Mouse (Mus musculus) forebrain, postnatal 0 days (tissue): ENCODE results near the gene Fam196b. TPM values are rescaled to one million over a fixed set of nuclear protein-coding genes. Genes with fewer than 3 reads are reported as not detected.
A peak's percentile ranks its signal among the peaks of the same experiment; 100 is the strongest.

Experiments
- ATAC-seq: fragments of 200-750 bp; cut with Nextera tagmentation; 2 replicates; pipeline ENCODE4 v1.8.0; 2017; ENCODE audit warnings: mild to moderate bottlenecking, moderate library complexity
- DNase-seq: peaks from one replicate; pipeline ENCODE4 v3.0.0-alpha.2; 2015
- H3K27ac ChIP-seq: fragments of 300-500 bp; sonication (generic); 2 replicates; pipeline ENCODE4 v1.5.1; 2014; ENCODE audit warnings: low read depth, mild to moderate bottlenecking, antibody characterized with exemption, low read length, moderate library complexity, mixed read lengths
- H3K27me3 ChIP-seq: fragments of 300-500 bp; sonication (generic); 2 replicates; pipeline ENCODE4 v1.6.1; 2014; ENCODE audit warnings: mild to moderate bottlenecking, low read length, mixed read lengths; ENCODE audit not compliant: insufficient read depth
- H3K36me3 ChIP-seq: fragments of 300-500 bp; sonication (generic); 2 replicates; pipeline ENCODE4 v1.6.1; 2014; ENCODE audit warnings: mild to moderate bottlenecking, moderate library complexity; ENCODE audit not compliant: insufficient read depth
- H3K4me1 ChIP-seq: fragments of 300-500 bp; sonication (generic); 2 replicates; pipeline ENCODE4 v1.6.1; 2014; ENCODE audit warnings: antibody characterized with exemption; ENCODE audit not compliant: insufficient read depth
- H3K4me2 ChIP-seq: fragments of 300-500 bp; sonication (generic); 2 replicates; pipeline ENCODE4 v1.6.1; 2014; ENCODE audit warnings: low read depth, mild to moderate bottlenecking, moderate library complexity
- H3K4me3 ChIP-seq: fragments of 300-500 bp; sonication (generic); 2 replicates; pipeline ENCODE4 v1.5.1; 2014; ENCODE audit warnings: low read depth, low read length, mixed read lengths
- H3K9ac ChIP-seq: fragments of 300-500 bp; sonication (generic); 2 replicates; pipeline ENCODE4 v1.6.1; 2014; ENCODE audit warnings: mild to moderate bottlenecking
- H3K9me3 ChIP-seq: fragments of 300-500 bp; sonication (generic); 2 replicates; pipeline ENCODE4 v1.6.1; 2016; ENCODE audit warnings: low read length
- CTCF ChIP-seq: sonication (generic); IDR thresholded peaks from 2 replicates; pipeline ENCODE4 v1.5.1; 2016; ENCODE audit warnings: antibody characterized with exemption, control low read depth, low read depth
- WGBS: fragments of 180-500 bp; shearing (Covaris S2); extraction: QIAGEN DNeasy Blood & Tissue Kit; methylation state at CpG from one replicate; pipeline ENCODE4 v1.1.7; 2014; 5-methylcytosine and 5-hydroxymethylcytosine counted together
- polyA plus RNA-seq: library from polyadenylated mRNA; unstranded; fragments of >200 nt; fragmentation: Nextera tagmentation; extraction: Ambion mirVana; gene quantifications from 2 replicates; pipeline ENCODE4 v1.2.1, GENCODE M21; 2015
- total RNA-seq: library from RNA; depleted of rRNA; stranded (reverse); fragments of >200 nt; gene quantifications from 2 replicates; pipeline ENCODE4 v1.2.3, GENCODE M21; 2014

Gene Fam196b
- total and polyA plus RNA-seq, 2 experiments from 2014 or later = 1.5 to 5.0 TPM

- Histone ChIP-seq H3K9ac (no peak overlapping the region), H3K4me3 (no peak overlapping the region), H3K4me2 (no peak overlapping the region), H3K9me3 (no peaks in the 10 kb centered on the region), H3K4me1 (no peaks in the 10 kb centered on the region), H3K27me3 (no peaks in the 10 kb centered on the region), H3K36me3 (no peaks in the 10 kb centered on the region), H3K27ac (no peak overlapping the region)
- no peak for ATAC-seq
- DNase-seq = no peak
- TF ChIP-seq CTCF = no peak
- whole genome bisulfite sequencing = 95% methylated on average over 3 of the region's 3 CpGs
Measured at GRCm38 (mm10) chr11:34308731-34309130, 5.9 kb upstream of the Fam196b start.

- no peaks in the 10 kb centered on the region for H3K27me3 ChIP-seq
- no peak overlapping the region for H3K27ac ChIP-seq
- DNase-seq (no peak), ATAC-seq (no peak)
- 59% methylated on average over 2 of the region's 2 CpGs for WGBS
- no peak overlapping the region for H3K9ac ChIP-seq
- H3K4me3 ChIP-seq = no peak overlapping the region
- H3K4me1 ChIP-seq = no peaks in the 10 kb centered on the region
- no peaks in the 10 kb centered on the region for H3K36me3 ChIP-seq
- TF ChIP-seq CTCF = no peak
- H3K9me3 ChIP-seq = no peaks in the 10 kb centered on the region
- H3K4me2 ChIP-seq = no peak overlapping the region
Measured at GRCm38 (mm10) chr11:34309360-34309759, 5.3 kb upstream of the Fam196b start.

GRCm38 (mm10) chr11:34311717-34312116 lies 2.9 kb upstream of the Fam196b start:
- Histone ChIP-seq H3K27me3 (no peaks in the 10 kb centered on the region), H3K4me1 (0 out of 2 replicates have a peak, but pooled peaks cover 5% of the 10 kb centered on the region), H3K9ac (no peak overlapping the region), H3K27ac (no peak overlapping the region), H3K9me3 (no peaks in the 10 kb centered on the region), H3K4me2 (no peak overlapping the region), H3K36me3 (no peaks in the 10 kb centered on the region), H3K4me3 (no peak overlapping the region)
- DNase-seq (no peak), ATAC-seq (no peak)
- whole genome bisulfite sequencing = 67% methylated on average over 5 of the region's 5 CpGs
- TF ChIP-seq CTCF = no peak

GRCm38 (mm10) chr11:34312208-34312607 lies 2.4 kb upstream of the Fam196b start:
- WGBS = 90% methylated on average over 7 of the region's 7 CpGs
- Histone ChIP-seq H3K4me1 (0 out of 2 replicates have a peak, but pooled peaks cover 10% of the 10 kb centered on the region), H3K36me3 (no peaks in the 10 kb centered on the region), H3K9ac (no peak overlapping the region), H3K9me3 (no peaks in the 10 kb centered on the region), H3K4me3 (no peak overlapping the region), H3K27ac (no peak overlapping the region), H3K27me3 (no peaks in the 10 kb centered on the region), H3K4me2 (no peak overlapping the region)
- no peak for ATAC-seq
- no peak for TF ChIP-seq CTCF
- DNase-seq = no peak

GRCm38 (mm10) chr11:34315383-34315782 lies 761 bp downstream of the Fam196b start:
- H3K9ac ChIP-seq = no peak overlapping the region; the same call in 1 of the 2 replicates
- no peak for TF ChIP-seq CTCF
- ATAC-seq = no peak
- H3K9me3 ChIP-seq = no peaks in the 10 kb centered on the region
- peak overlapping the region; percentile 55 for H3K4me2 ChIP-seq
- H3K4me1 ChIP-seq = 0 out of 2 replicates have a peak, but pooled peaks cover 12% of the 10 kb centered on the region
- H3K27me3 ChIP-seq = no peaks in the 10 kb centered on the region
- H3K27ac ChIP-seq = no peak overlapping the region
- 5% methylated on average over 5 of the region's 5 CpGs for WGBS
- H3K36me3 ChIP-seq = no peaks in the 10 kb centered on the region
- DNase-seq = no peak
- peak overlapping the region; percentile 43 for H3K4me3 ChIP-seq

GRCm38 (mm10) chr11:34316176-34316575 lies 1.6 kb downstream of the Fam196b start:
- H3K4me1 ChIP-seq = 0 out of 2 replicates have a peak, but pooled peaks cover 12% of the 10 kb centered on the region
- peak overlapping the region; percentile 23; the same call in 1 of the 2 replicates for H3K9ac ChIP-seq
- ATAC-seq (no peak), DNase-seq (no peak)
- no peak for TF ChIP-seq CTCF
- no peak overlapping the region for H3K27ac ChIP-seq
- H3K4me2 ChIP-seq = peak overlapping the region; percentile 55
- H3K27me3 ChIP-seq = no peaks in the 10 kb centered on the region
- no peaks in the 10 kb centered on the region for H3K9me3 ChIP-seq
- no peaks in the 10 kb centered on the region for H3K36me3 ChIP-seq
- WGBS = 30% methylated on average over 10 of the region's 10 CpGs
- peak overlapping the region; percentile 43 for H3K4me3 ChIP-seq

GRCm38 (mm10) chr11:34317001-34317400 lies 2.4 kb downstream of the Fam196b start:
- Histone ChIP-seq H3K27me3 (no peaks in the 10 kb centered on the region), H3K9me3 (no peaks in the 10 kb centered on the region), H3K4me2 (peak overlapping the region; percentile 55), H3K27ac (no peak overlapping the region), H3K9ac (no peak overlapping the region), H3K36me3 (no peaks in the 10 kb centered on the region), H3K4me3 (0 out of 2 replicates have a peak overlapping the region, but pooled peaks have one; percentile 0), H3K4me1 (0 out of 2 replicates have a peak, but pooled peaks cover 12% of the 10 kb centered on the region)
- DNase-seq (peak; percentile 52), ATAC-seq (peak; percentile 74)
- 49% methylated on average over 8 of the region's 8 CpGs for WGBS
- TF ChIP-seq CTCF = no peak
